Mouse (Mus musculus): ENCODE data around the gene Rdh14.

Gene Rdh14

GRCm38 (mm10) chr12:10390671-10391441, at the start of gene Rdh14:
Rdh14 (plus strand) TSS chr12:10390772.
- DNase-seq: peak; percentile 97

- DNase-seq: no peak
Measured at GRCm38 (mm10) chr12:10350706-10351105, 39.9 kb upstream of the Rdh14 start.

GRCm38 (mm10) chr12:10357756-10358155, 32.8 kb upstream of the Rdh14 start:
- no peak for DNase-seq

DNA sequence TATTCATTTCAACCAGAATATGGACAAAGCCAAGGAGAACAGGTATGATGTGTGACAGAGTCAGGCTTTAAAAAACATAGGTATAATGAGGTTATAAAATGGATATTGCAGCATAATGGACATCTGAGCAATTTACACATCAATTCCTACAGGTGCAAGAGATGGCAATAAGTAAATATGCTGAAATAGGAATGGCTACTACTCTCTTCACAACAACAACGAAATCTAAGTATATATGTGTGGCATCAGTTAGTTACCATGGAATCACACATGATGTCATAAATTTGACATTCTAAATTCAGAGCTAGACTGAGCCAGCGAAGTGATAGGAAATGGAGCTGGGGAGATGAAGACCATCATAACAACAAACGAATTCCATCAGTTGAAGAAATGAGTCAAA, 20.9 kb upstream of the Rdh14 start, which contains the start of gene Nt5c1b:
TSS of gene Nt5c1b (plus strand) at position 301 of the 400 bp plus-strand sequence.
- no peak for DNase-seq

DNA sequence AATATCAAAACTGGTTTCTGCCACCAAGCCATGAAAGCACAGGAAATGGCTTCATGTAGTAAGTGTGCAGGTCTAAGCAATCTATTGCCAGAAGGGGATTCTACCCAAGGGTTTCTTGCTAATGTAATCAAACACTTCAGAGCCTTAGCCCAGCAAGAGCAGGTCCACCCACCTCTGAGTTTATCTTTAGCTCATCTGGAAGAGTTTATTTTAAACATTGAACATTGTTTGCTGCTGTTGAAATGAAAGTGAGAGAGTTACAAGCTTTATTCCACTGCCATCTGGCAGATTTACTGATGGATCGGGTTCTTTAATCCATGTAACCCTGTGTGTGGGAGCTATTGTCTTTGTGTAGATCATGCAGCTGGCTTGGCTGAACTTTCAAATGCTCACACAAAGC, 10.2 kb downstream of the Rdh14 start:
- no peak for DNase-seq

GRCm38 (mm10) chr12:10402421-10403115, 12.0 kb downstream of the Rdh14 start:
- no peak for DNase-seq

GRCm38 (mm10) chr12:10410511-10411179, 20.1 kb downstream of the Rdh14 start:
- DNase-seq: no peak

DNA sequence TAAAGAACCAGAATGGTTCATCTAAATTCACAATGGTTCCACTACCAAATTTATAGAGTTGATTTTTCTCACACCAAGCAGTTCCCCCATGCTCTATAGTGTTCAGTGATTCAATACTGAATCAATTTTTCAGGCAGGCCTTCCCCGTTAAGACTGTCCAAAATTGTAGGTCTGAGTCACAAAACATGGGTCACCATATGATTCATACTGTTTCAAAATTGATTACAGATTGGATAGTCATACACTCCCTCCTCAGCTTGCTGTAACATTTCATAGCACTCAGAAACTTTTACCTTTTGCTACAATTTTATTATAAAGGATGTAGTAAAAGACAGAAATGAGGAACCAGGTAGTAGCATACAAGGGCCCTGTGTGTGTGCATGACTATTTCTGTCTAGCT, 20.9 kb downstream of the Rdh14 start:
- no peak for DNase-seq

- no peak for DNase-seq
Measured at GRCm38 (mm10) chr12:10422347-10422746, 31.8 kb downstream of the Rdh14 start.

- DNase-seq: no peak
Measured at GRCm38 (mm10) chr12:10425982-10426863, 35.7 kb downstream of the Rdh14 start.

GRCm38 (mm10) chr12:10430999-10431398, 40.4 kb downstream of the Rdh14 start:
- no peak for DNase-seq

GRCm38 (mm10) chr12:10438054-10439001, 47.8 kb downstream of the Rdh14 start:
- peak; percentile 93 to 96 for DNase-seq

- DNase-seq: peak in 1 of 2 experiments; percentile 7
Measured at GRCm38 (mm10) chr12:10439483-10440235, 49.1 kb downstream of the Rdh14 start.

All from cerebellum, postnatal 14 days (tissue).